Mouse (Mus musculus) ES-CJ7 (cell line): ENCODE measurements around the gene Nfic.

Experiments
- DNase-seq: peaks from one replicate; pipeline ENCODE4 v3.0.0; 2011; ENCODE audit warnings: low read depth, low spot score

The Nfic gene

DNA sequence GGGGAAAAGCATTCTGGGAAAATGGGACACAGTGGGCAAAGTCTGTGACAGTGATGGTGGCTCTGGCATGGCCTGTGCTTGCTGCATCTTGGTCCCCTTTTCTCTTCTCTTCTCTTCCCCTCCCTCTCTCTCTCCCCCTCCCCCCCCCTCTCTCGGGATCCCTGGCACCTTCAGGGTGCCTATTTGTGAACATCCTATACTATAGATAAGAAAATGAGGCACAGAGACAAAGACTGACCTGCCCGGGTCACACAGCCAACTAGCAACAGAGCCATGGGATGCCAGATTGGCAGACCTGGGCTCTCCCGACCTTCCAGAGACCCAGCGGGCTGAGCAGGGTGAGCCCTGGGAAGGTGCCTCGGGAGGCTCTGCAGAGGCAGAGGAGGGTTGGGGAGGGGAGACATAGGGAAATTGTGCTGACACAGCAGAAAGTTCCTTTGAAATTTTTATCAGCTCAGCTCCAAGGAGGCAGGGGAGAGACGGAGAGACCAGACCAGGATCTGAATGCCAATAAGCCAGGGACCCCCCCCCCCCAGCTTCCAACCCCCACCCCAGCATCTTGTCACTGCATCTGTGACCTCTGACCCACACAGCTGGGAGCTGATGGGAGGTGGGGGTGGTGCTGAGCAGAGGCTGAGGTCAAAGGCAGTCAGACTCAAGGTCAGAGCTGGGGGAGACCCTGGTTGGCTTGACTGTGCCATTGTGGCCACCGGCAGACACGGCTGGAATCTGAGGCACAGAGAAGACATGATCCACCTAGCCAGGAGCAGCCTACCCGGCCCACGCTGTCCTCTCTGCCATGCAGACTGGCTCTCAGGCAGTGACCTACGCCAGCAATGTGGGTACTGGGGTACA lies 37.0 kb downstream of the Nfic start:
- peak; percentile 83 for DNase-seq

DNA sequence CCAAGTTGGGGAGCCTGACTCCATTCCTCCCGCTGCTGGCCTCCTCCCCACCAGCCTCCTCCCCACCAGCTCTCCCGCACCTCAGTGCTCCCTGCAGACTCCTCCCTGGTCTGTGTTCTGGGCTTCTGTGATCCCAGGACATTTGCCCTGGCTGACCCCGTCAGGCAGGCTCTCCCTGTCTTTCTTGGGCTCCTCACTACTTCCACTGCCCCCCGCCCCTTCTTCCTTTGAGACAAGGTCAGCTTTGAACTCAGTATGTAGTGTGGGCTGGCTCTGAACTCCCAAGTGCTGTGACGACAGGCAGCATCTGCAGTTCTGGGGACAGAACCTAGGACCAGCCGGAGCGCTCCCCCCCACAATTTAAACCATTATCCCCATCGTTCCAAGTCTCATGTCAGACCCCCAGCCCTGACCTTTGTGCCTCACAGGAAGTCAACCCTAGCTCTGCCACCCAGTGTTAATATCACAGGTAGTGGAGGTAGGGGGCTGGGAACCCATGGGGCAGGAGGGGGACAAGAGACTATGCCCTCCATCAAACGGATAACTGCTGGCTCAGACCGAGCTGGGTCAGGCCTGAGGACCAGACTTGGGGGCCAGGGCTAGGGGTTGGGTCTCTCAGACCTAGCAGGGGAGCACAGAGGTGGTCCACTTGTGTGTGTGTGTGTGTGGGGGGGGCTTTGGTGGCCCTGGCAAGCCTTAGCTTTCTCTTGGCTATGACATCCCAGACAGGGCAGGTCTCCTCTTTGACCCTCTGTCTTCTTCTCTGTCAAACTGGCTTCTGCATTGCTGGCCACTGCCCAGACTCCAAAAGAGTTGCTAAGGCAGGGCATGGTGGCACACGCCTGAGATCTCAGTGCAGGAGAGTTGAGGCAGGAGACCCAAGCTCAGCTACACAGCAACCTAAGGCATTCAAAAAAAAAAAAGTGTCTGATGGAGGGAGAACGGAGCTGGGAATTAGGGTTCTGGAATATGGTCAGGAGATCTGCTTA lies 37.9 kb downstream of the Nfic start:
- DNase-seq: no peak

DNA sequence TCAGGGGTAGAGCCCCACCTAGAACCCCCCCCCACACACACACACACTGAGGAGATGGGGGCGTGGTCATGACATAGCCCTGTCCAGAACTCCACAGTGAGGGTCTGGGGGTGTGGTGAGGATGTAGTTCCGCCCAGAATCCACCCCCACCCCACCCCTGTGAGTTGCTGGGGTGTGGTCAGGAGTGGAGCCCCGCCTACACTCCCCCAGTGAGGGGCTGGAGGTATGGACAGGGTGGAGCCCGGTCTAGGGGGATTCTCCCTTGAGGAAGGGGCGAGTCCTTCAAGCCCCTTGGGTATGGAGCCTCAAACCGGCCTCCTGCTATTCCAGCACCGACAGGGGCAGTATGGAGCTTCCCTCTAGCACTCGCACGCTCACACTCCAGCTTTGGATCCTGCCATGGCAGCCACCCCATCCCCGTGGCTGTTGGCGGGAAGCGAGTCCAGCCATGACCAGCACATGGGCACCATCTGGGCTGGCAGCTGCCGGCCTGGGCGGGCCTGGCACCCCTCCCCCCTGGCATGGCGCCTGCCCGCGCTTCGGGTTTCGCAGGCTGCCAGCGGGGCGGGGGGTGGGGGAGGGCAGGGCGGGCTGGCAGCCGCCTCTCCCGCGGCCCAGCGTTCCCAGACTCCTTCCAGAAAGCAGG lies 38.7 kb downstream of the Nfic start:
- DNase-seq: peak; percentile 98

DNA sequence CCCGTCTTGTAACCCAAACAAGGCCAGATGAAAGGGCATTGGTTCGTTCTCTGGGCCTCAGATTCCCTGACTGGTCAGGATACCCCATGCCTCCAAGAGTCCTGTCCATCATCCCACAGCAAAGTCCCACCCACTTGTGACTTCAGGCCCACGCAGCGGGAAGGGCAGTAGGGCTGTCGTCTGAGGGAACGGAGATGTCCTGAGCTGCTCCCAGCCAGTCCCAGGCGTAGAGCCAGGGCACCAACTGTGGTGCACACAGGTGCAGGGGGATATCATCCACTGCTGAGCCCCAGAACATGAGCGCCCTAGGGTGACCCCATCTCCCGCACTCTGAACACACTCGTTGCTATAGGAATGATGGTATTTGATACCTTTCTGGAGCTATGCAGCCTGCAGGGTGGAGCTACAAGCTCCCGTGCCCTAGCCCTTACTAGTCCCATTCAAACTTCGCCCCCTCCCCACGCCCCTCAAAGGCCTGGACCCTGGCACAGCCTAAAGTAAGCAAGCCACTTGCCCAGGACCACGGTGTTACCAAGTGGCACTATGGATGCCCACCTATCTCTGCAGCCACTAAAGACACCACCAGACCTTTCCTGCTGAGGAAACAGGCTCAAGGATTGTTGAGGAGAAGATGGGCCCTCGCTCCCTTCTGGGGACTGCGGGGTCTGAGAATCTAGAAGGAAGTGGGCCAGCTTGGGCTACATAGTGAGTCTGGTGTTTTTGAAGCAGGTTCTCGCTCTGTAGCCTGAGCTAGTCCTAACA lies 39.7 kb downstream of the Nfic start:
- DNase-seq: no peak

DNA sequence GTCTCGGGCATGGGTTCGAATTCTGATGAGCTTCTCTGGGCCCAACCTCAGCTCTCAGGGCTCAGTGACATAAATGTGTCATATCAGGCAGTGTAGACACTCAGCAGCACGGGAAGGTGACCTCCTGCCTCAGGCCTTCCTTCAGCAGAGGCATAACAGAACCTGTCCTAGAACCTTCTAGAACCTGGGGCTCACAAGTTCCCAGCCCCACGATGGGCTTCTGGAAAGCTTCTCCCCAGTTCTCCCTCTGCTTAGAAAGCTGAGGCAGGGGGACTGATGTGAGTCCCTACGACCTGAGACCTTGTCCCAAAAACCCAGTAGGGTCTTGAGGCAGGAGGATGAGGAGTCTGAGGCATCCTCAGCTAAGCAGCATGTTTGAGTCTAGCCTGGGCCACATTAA lies 40.3 kb downstream of the Nfic start:
- DNase-seq: no peak

DNA sequence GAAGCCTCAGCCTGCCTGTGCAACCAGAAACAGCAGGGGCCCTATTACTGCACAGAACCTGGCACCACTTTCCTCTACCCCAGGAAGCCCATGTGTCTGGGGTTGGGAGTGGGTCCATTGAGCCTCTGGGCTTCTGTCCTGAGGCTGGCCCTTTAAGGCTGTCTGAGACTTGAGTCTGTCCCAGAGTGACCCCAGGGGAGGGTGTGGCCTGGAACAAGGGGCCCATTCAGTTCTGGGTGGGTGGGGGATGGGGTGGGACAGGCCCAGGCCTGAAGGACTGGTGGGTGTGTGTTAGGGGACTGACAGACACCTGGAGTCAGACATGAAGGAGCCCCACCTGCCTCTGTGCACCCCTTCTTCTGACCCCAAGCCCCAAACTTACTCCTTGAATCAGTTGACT lies 40.8 kb downstream of the Nfic start:
- peak; percentile 84 for DNase-seq

DNA sequence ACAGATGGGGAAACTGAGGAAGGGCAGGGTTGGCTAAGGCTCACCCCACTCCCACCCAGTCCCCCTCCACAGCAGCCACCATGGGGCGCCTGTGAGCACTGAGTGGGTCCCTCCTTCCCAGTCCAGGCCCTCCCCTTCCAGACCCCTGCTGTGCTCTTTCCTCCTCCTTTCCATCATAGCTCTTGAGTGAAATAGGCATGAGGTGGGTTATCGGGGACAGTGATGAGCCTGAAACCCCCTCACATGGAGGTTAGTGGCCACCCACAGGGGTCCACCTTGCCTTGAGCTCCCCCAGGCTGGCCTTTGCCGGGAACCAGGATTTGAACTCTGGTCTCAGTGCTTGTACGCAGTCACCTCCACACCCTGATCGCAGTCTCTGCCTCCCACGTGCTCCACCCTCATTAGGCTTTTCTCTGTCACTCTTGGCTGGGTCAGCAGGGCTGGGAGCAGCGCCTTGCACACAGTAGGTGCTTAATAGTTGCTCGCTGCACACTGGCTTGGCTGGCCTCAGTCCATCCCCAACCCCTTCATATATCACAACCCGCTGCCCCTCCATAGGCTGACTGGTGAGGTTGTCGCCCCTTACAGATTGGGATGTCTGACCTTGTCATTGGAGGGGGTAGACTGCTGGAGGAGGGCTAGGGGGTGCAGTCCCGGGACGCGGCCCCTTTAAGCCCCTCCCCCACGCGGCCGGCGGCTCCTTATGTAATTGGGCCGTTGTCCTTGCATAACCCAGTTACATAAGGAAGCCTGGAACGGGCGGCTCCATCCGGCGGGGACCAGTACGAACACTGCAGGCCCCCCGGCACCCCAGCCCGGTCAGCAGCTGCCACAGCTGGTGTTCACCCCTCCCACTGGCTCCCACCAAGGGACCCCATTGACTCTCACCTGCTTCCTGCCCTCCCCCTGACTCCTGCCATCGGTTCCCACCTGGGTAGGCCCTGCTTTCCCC lies 41.8 kb downstream of the Nfic start:
- peak; percentile 92 for DNase-seq

DNA sequence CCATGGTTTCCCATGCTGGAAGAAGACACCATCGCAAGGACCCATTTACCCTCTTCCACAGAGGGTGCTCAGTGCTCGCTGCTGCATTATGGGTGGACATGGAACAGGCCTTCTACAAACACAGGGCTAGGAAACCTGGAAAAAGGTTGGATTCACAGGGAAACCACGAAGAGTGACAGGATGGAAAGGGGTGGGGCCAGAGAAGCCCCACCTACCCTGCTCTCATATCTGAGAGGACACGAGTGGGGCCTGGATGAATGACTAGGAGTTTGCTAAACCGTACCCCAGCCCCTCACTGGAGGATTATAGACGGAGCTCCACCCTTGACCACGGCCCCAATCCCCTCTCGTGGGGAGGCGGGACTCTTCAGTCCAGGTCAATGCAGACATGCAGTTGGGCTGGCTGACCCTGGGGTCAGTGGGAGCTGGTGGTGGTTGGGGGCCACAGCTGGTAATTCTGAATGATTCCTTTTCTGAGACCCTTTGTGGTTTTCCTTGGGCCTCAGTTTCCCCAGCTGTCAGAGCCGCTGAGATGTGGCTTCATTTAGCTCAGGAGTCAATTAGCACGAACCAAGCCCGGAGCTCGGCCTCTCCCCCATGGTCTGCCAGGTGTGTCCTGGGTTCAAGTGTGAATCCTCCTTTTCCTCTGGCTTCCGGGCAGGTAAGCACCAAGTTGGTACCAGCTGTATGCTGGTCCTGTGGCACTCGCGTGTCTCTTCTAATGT lies 42.7 kb downstream of the Nfic start:
- DNase-seq: no peak

DNA sequence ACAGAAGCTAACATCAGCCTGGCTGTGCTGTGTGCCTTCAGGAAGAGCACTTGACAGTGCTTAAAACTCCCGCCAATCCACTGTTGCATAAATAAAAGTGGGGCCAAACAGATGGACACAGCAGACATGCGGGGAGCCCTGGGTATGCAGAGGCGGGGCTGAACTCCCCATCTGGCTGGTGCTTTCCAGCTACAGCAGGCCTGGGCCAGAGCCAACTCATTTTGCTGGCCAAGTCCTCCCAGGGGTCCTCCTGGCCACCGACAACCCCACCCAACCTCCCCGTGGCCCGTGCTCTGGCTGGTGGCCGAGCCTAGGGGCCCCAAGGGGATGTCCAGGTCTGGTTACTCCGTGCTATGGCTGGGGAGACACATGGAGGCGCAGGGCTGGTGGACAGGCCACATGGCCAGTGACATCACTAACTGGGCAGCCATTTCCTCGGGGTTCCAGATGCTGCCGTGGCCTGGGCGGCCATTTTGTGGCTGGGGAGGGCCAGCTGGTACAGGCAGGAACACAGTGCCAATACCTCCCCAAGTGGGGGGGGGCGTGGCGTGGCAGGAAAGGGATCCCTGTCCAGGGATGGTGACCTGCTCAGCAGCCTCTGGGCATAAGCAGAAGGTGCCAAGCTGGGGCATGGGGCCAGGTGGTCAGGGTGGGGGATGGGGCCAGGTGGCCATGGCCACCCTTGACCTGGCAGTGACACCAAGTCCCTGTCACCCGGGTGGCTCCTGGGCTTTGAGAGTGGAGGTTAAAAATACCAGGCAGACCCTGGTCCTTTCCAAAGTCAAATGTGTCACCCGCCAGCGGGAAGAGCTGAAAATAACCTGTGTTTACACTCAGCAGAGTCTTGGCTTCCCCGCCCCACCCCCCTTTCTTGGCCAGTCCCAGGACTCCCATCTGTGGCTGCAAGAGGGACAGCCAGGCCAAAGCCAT lies 43.7 kb downstream of the Nfic start:
- no peak for DNase-seq

DNA sequence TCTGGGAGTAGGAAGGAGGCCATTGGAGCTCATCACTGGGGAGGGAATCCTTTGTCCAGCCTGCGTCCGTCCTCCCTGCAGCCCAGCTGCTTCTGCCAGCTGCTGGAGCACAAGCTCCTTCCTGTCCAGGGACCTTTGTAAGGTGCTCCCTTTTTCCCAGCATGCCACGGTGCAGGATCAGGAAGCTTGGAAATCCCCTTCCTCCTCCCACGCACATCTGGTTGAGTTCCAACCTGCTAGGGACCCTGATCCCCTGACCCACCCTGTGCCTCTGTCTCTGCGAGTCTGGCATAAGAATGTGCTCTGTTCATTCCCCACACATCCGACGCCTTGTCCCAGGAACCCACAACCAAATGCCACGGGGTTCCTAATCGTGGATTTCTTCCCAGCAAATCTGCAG lies 44.5 kb downstream of the Nfic start:
- DNase-seq: no peak

DNA sequence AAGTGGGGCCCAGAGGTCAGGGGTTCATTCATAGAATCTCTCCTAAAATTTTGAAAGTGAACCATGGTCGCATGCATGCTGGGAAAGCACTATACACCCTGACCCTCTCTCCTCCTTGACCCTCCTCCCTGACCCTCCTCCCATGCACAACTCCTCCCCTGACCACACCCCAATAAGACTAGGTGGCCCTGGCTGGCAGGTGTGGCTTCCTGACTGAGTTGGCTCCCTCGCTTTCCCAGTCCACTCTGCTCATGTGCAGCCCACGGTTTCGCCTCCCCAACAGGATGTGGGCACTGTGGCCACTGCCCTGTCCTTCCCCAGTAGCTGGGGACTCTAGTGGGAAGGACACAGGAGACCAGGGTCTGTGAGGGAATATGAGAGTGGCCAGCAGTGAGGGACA lies 45.1 kb downstream of the Nfic start:
- DNase-seq: no peak

DNA sequence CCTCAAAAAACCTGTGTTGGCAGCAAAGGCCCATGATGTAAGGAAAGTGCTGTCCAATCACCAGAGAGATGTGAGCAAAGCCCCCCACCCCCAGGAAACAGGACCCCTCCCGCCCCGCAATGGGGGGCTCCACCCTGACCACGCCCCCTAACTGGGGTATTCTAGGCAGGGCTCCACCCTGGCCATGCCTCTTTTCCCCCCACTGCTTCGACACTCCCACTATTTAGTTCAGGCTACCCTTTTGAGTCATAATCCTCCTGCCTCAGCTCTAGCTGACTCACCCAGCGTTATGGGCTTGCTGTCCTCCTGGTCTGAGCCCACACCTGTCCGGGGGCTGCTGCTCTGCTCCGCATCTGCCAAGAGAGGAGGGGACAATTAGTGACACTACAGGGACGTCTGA lies 46.1 kb downstream of the Nfic start:
- DNase-seq: peak; percentile 85

DNA sequence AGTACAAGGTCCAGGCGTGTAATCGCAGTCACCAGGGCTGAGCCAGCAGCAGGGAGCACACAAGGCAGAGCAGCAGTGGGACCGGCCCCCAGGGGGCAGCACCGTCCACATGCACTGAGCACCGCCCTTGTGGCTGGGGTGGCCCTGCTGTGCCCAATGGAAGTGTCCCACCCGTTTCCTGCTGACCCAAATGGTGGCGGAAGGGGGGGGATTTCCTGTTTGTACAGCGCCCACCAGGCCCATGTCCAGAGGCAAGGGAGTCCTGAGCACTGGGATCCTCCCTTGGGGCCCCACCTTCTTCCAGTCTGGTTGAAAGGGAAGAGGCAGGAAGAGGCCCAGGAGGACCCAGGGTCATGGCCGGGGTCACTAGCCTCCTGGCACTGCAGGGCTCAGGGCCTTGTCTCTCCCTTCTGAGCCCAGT lies 46.6 kb downstream of the Nfic start:
- peak; percentile 79 for DNase-seq

DNA sequence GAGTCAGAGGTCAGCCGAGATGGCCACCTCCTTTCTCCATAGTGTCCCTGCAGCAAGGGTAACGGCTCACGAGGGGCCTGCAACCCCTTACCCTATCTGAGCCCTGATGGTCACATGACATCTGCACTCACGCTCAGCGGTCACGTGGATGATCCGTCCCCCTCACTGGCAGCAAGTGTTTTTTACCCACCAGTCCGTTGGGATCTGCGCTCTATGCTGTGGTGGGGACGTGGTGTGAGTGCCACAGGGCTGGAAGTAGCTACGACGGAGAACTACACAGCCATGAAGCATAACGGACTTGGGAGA lies 47.1 kb downstream of the Nfic start:
- DNase-seq: no peak

DNA sequence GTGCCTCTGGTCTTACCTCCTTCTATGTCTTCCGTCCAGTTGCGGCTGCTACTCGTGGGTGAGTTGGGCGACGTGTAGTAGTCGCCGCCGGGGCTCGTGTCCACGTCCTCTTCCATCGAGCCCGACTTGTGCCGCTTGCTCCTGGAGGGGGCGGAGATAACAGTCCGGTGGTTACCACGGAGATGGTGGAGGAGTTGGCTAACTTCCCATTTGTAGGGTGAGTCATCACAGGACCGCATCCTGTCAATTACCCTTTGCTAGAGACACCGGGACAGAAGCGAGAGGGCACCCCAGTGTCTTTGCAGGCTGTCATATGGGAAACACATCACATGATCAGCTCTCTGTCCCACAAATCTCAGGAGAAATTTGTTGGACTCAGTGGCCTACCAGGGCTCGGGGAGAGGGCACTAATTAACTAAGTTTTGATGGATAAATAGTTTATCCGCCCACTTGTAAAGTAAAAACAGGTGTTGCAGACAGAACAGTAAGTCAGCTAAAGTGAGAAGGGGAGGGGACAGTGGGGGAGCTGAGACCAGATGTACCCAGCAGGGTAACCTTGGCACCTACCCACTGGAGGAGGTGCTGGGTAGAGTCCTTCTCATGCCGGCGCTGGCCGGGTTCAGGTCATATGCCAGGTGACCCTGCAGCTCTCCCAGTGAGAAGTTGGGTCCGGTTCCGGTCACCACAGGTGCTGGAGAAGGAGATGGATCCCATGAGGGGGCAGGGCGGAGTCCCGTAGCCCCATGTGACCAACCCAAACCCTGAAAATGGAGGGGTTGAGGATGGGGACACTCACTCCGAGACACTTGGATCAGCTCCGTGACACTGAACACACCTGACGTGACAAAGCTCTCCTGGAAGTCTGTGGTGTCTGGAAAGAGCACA lies 47.7 kb downstream of the Nfic start:
- DNase-seq: peak; percentile 69

DNA sequence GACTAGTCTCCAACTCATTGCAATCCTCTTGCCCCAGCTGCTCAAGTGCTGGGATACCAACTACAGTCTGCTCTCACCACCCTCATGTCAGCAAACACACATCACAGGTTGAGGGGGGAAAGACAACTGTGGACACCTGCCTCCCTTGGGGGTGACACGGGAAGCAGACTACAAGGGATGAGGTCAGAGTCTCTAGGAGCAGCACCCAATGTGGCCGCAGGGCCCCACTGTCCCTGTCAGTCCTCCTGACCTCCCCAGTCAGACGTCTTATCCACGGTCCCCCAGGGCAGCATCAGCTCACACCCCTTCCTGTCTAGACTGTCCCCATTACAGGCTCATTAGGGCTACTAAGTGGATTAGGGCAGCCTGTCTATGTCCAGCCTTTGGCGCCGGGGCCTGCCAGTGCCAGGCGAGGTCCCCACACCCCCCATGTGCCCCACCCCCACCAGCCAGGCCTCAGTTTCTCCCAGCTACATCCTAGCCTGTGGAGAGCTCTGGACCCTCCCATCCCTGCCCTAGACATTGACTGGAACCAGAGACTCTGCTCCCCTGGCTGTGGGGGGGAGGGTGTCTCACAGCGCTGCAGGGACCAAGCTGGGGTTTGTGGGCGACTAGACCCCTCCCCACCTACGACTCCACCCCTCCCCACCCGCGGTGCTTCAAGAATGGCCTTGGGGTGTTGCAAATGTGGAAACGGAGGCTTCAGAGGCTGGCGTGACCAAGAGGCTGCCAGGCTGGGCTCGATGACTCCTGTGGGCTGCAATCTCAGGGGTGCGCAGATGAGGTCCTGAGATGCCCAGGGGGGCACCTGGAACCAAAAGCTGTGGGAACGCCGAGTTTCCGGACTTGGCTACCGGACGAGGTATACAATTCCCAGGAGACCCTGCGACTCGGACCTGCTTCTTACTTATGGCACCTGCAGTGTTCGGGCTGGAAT lies 48.7 kb downstream of the Nfic start:
- no peak for DNase-seq
